Mouse (Mus musculus): ENCODE measurements around the gene Pm20d1. TPM values are rescaled to one million over a fixed set of nuclear protein-coding genes. Genes with fewer than 3 reads are reported as not detected.

Gene Pm20d1
- total RNA-seq, 2 experiments from 2014 or later = 11.0 to 11.5 TPM

DNA sequence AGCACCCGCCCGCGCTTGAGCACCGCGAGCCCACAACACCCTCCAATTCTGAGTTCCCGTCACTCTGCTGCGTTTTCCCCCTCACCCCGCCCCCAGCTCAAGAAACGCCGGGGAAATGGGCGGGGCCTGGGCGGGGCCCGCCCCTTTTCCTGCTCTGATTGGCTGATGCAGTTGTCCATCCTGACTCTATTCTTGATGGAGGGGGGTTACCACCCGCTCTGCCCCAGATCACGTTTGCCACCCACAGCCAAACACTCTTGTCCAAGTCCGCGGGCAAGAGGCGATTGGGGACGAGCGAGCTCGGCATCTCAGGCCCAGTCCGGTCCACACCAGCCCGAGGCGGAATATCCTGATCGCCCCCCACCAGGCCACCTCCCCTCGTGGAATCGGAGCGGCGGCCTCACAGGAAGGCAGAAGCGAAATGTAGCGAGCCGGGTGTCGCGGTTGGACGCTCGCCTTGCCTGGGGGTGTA is 30.6 kb downstream of the Pm20d1 start:
- DNase-seq (ENCODE audit: low spot score in 2 of 2) = peak; percentile 92 to 95

DNA sequence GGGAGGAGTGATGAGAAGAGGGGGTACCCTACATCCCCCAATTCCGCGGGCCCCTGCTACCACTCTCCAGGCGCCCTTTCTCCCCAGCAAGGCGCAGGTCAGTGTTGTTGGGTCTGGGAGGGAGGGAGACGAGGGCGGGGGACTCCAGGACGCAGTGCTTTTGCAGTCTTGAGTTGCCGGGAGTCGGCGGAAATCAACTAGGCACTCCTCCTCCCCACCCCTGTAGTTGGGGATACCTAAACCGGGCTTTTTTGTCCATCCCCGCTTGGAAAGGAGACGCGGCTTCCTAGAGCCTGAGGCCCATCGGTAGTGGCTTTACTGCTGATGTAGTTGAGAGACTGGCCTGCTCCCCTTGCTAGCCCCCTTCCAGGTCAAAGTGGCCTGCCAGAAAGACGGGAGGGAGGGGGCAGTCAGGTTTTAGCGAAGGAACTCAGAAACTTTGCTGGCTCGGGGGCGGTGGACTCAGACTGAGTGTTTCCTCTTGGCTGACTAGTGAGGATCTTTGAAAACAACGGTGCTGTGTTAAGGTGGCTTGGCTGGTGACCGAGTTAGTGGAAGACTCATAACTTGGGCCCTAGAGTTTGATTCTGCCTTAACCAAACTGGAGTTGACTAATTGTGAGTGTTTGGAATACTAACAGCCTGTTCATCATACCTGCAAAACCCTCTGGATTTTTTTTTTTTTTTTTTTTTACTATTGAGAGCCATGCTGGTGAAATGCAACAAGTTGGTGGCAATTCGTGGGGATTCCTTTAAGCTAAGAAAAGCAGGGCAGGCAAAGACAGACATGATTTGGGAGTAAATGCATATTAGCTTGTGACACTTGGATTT is 31.3 kb downstream of the Pm20d1 start:
- DNase-seq (ENCODE audit: low spot score in 2 of 2) = no peak

DNA sequence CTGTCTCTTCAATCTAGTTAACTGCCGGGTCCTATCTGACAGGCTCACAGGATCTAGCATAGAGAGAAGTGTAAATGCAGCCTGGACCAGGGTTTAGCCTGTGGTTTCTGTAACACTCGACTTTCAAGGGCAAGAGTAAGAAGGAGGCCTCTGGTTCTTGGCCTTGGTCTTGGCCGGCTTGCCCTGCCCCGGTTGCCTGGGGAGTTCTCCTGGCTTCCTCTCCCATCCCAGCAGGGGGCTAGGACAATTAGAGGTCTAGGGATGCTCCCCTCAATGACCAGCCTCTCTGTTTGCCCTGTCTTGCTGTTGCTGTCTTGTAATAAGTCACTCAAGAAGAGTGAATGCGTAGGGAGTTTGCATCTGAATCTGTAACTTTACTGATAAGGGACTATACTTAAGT is 32.1 kb downstream of the Pm20d1 start:
- no peak for DNase-seq (ENCODE audit: low spot score in 2 of 2)

DNA sequence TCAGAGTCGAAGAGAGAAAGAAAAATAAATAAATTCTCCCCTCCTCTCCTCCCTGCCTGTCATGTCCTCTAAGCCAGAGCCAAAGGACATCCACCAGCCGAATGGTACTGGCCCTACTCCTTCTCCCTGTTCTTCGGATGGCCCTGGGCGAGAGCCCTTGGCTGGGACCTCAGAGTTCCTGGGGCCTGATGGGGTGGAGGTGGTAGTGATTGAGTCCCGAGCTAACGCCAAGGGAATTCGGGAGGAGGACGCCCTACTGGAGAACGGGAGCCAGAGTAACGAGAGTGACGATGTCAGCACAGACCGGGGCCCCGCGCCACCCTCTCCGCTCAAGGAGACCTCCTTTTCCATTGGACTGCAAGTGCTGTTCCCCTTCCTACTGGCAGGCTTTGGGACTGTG is 33.4 kb downstream of the Pm20d1 start:
- no peak for DNase-seq (ENCODE audit: low spot score in 2 of 2)

DNA sequence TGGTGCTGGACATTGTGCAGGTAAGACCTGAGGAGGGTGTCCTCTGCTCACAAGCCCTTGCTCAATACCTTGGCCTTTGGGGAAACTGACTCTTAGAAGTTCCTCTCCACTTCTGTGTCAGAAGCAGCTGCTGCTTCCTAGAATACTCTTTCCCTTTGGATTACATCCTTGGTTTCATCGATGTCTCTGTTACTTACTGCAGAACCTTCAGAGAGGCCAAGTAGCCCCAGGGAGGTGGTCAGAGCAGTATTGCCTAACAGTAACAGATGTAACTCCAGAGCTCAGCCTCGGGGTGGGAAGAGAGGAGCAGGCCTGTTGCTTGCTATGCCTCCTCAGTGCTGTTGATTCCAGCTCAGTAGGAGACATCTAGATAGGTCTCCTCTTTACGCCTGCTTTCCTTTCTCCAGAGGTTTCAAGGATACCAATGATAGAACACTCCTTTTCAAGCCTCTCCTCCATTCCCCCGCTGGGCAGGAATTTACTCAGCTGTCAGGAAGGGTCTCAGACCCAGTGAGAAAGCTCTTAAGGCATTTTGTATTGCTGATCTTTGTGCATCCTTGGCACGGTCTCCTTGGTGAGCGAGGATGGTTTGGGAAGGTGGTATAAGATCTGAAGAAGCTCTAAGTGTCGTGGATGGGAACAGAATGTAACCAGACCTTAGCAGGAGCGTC is 33.9 kb downstream of the Pm20d1 start:
- DNase-seq (ENCODE audit: low spot score in 2 of 2) = no peak

DNA sequence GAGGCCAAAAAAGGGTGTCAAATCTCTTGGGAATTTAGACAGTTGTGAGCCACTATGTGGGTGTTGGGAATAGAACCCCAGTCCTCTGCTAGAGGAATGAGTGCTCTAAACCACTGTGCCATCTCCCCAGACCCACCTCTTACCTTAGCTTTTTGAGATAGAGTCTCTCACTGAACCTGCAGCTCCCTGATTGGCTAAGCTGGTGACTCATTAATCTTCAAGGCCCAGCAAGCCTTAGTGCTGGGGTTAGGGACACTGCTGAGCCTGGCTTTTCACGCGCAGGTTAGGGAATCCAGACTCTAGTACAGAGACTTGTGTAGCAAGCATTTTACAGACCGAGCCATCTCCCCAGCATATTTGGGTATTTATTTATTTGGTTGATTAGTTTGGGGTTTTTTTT is 39.9 kb downstream of the Pm20d1 start:
- no peak for DNase-seq (ENCODE audit: low spot score in 2 of 2)

DNA sequence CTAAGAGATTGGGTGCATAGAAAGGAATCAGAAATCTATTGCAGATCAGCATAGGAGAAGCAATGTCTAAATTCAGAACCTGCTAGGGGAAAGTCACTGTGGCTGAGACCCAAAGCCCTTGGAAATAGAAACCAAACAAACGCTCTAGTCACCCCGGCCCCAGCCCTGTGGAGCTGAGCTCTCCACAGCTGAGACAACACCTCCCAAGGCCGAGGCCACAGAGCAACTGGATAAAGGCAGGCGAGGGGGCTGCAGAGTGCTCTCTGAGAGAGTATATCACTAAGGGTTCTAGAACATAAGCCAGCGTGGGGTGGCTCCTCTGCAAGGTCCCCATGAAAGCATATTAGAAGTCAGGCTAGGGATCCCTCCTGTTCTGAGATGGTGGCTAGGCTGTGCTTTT is 41.4 kb downstream of the Pm20d1 start:
- peak in 1 of 2 experiments; percentile 25 for DNase-seq (ENCODE audit: low spot score in 2 of 2)

DNA sequence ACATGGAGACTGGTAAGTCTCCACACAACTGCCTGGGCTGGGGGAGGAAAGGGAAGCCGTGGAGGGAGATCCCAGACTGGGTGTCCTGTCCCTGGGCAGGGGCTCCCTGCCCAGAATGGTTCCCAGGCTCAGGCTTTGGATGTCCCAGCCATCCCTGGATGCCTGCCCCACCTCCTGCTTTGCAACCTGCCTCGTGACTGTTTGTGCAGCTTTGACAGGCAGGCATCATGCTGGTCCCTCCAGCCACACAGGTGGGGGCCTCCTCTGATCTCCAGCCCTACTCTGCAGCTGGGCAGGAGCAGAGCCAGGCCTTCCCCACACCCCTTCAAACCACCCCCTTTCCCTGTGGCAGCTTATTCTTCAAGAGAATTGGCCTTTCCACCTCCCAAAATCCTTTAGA is 42.1 kb downstream of the Pm20d1 start:
- no peak for DNase-seq (ENCODE audit: low spot score in 2 of 2)

DNA sequence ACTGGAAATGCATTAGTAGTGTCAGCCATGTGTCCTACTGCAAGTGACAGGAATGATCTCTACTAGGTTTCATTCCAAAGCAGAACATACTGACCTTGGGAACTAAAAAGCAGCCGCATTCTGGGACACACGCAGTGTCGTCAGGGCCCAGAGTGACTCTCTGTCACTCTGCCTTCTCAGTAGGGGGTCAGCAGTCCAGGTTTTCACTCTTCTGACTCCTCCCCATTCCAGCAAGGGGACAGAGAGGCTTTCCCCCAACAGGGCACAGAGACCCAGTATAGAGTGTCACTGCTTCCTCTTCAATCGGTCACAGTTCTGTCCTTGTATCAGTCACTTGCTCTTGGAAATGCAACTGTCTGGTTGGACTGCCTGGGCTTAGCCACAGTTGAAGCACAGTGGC is 45.0 kb downstream of the Pm20d1 start:
- DNase-seq (ENCODE audit: low spot score in 2 of 2) = no peak

DNA sequence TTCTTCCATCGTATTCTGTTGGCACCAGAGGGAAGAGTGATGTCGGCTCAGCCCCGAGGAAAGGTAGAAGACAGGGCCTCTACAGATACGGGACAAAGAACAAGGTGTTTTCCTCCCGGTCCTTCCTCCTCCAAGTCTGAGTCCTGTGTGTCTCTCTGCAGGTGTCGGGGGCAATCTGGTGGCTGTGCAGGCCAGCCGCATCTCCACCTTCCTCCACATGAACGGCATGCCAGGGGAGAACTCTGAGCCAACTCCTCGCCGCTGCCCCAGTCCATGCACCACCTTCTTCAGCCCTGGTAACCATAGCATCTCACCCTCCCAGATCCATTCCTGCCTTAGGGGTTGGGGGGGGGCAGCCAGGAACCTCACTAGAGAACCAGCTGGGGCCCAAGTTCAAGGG is 46.6 kb downstream of the Pm20d1 start:
- no peak for DNase-seq (ENCODE audit: low spot score in 2 of 2)

DNA sequence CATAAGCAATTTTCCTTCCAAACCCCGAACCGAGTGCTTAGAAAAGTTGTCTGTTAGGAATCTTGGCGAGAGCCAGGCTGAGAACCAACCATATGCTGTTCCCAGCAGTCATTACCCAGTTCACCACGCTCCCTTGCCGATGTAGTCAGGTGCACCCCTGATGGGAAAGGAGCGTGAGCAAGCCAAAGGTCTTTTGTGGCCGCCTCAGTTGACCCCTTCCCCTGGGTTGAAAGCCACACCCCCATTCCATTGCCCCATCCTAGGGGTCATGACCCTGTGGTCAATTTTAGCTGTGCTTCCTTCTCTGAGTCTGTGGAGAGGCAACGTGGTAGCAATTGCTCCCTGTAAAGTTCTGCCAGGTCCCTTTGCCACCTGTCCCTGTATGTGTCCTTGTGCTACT is 47.7 kb downstream of the Pm20d1 start:
- no peak for DNase-seq (ENCODE audit: low spot score in 2 of 2)

DNA sequence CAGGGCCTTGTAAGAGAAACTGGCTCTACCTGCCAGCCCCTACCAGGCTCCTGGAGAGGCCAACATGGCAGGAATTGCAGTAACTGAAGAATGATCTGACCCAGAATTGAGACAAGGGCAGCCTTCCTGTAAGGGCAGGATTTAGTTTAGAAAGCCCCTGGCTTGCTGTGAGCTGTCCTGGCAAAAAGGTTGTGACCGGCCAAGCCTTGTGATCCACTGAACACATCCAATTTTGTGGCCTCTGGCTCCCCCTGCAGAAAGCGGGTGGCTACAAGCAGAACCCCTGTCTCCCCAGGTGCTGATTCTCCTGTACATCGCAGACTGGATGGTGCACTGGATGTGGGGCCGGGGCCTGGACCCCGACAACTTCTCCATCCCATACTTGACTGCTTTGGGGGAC is 49.1 kb downstream of the Pm20d1 start:
- peak in 1 of 2 experiments; percentile 27 for DNase-seq (ENCODE audit: low spot score in 2 of 2)

DNA sequence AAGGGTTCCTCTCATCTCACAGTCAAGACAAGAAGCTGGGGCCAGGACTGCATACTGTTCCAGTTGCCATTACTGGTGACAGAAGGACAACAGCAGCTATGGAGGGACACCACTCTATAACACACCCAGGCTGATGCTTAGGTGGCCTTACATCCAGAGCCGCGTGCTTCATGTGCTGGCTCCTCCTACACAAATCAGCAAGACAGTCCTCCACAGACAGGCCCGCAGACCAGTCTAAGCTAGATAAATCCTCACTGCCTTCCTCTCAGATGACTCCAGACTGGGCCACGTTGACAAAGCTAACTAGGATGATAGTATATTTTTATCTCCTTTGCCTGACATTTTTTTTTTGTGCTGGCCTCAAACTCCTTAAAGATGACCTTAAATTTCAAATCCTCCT is 64.6 kb downstream of the Pm20d1 start:
- DNase-seq (ENCODE audit: low spot score in 2 of 2) = no peak

DNA sequence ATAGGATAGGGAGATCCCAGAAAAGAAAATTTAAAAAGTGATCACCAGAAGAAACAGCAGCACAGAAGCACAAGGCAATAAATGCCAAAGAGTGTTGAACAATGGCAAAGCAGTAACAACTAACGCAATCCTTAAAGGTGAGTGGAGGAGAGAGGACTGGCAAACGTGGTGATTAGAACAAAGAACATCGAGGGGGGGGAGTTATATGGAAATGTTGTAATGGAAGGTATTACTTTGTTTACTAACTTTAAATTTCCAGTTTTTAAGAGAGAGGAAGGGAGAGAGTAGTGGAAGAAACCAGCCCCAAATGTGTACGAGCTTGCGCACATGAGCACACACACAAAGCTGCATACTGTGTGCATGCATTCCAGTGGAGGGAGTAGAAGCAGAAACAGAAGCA is 68.4 kb downstream of the Pm20d1 start:
- DNase-seq (ENCODE audit: low spot score in 2 of 2) = no peak

DNA sequence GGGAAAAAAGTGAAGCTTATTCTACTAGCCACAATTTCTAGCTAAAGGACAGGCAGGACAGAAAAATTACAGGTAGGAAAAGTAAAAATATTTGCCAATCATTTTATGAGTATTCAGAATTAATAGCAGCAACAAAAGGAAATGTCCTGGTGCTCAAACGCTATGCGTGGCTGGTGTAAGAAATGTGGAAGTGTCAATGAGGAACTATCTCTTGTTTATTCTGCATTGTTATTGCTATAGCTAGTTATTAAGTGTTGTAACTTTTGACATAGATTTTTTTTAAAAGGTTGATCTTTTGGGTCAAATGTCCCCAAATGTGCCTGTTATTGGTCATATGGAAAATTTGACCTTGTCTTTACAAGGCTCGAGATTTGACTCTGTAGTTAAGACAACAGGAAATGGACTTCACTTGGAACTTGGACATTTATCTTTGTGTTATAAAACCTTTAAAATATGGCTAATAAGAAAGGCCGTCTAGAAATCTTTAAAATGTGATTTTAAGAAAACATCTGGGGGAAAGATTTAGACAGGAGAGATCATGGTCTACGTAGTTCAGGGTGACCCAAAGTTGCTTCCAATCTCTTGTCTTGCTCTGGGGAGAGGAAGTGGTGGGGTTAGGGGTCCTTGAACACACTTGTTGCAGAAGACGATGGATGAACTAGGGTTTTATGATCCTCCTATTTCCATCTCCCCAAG is 69.3 kb downstream of the Pm20d1 start:
- DNase-seq (ENCODE audit: low spot score in 2 of 2) = no peak

DNA sequence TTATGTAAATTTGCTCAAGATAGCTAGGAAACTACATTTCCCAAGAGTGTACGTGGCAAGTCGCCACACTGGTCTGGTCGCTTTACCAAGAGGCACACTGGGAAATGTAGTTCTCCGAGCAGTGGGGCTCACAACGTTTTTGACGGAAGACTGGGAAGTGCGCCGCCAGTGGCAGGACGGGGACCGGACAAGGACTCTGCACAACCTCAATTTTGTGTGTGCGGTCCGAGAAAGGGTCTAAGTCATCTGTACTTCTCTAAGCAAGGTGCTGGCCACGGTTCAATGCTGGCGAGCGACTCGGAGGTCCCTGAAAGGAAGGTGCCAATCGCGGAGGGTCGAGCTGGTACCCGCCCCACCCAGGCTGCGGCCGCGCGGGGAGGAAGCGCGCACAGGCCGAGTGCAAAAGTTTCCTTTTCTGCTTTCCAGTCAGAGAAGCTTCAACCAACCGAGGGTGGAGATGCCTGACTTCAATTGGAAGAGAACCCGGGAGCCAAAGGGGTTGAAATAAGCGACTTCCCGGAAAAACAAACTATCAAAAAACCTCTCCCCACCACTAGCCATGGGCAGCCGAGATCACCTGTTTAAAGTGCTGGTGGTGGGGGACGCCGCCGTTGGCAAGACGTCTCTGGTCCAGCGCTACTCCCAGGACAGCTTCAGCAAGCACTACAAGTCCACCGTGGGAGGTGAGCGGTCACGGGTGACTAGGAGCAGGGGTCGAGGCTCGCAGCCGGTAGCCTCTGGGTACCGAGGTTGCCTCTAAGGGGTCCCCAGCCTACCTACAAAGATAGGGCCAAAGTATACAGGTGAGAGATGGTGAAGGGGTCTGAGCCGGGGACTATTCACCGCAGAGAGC is 70.1 kb downstream of the Pm20d1 start, which contains the start of gene Rab29:
Rab29 (plus strand) TSS at position 132 of the 853 bp plus-strand sequence.
- peak; percentile 74 to 80 for DNase-seq (ENCODE audit: low spot score in 2 of 2)

DNA sequence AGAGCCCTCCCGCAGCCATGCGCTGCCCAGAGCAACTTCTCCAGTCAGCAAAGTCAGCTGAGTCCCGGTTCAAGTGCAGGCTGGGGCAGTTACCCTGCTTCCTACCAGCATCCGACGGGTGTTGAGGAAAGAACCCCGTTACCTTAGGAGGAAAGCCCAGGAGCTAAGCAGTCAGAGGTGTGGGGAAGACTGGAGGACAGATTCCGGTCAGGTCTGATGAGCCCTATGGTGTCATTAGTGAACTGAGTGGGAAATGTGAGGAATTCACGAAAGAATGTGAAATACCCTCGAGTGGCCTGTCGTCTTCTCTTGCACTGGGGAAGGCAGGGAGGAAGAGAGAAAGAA is 70.7 kb downstream of the Pm20d1 start:
- DNase-seq (ENCODE audit: low spot score in 2 of 2) = no peak

DNA sequence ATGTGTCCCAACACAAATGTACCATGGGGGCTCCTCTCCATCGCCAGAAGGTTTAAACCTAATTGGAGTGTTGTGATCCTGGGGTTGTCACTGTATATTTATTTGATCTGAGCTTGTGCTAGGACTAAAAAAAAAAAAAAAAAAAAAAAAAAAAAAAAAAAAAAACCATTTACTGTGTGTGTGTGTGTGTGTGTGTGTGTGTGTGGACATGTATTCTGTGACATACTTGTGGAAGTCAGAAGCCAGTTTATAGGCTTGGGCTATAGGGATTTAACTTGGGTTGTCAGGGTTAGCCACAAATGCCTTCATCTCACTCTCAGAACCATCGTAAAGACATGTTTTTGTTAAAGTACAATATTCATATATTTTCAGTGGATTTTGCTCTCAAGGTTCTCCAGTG is 72.4 kb downstream of the Pm20d1 start:
- no peak for DNase-seq (ENCODE audit: low spot score in 2 of 2)
